In genomic region chr8:70687576-70687975, GRCm38 (mm10) we compare ENCODE assay signal across 11 mouse cellular contexts. TPM values are rescaled to one million over a fixed set of nuclear protein-coding genes. Genes with fewer than 3 reads are reported as not detected.
DNase-seq lines count a peak whose midpoint lies in the region; ATAC-seq and TF ChIP-seq lines count a peak whose summit lies in the region.
"Had no signal": no experiment of that assay in that cellular context is flagged by ENCODE, and none has a peak within 500 bp of the region (broad histone marks: within the 10 kb centered on the region; RNA-seq: fewer than 3 reads in every experiment).

No protein-coding gene starts in this region.

- H3K27ac ChIP-seq in cerebellum, adult 2 months (ENCODE audit: insufficient read depth, low read length), result no peak overlapping the region
- H3K27ac ChIP-seq in liver, embryonic 11.5 days (ENCODE audit: low read depth, low read length), result no peak overlapping the region
- no peak overlapping the region for H3K27ac ChIP-seq in liver, embryonic 12.5 days

- TF ChIP-seq CTCF in cerebellum, adult 2 months (IDR thresholded peaks at IDR 0.05; ENCODE audit: borderline replicate concordance, insufficient read depth, low read depth, low read length), result no peak

- WGBS in cerebellum, adult 2 months, result 21% methylated on average over 8 of the region's 8 CpGs
- 80% methylated on average over 8 of the region's 8 CpGs for WGBS in liver, embryonic 11.5 days
- WGBS in liver, embryonic 12.5 days (ENCODE audit: insufficient replicate concordance), result 78% methylated on average over 8 of the region's 8 CpGs

- no peaks in the 10 kb centered on the region for H3K9me3 ChIP-seq in liver, embryonic 11.5 days (ENCODE audit: control insufficient read depth, low read length)
- H3K9me3 ChIP-seq in liver, embryonic 12.5 days (replicated peaks), result no peaks in the 10 kb centered on the region
- H3K9me3 ChIP-seq: megakaryocyte, embryonic 14.5 days had no signal

- DNase-seq in cerebellum, postnatal 14 days, result peak; percentile 68 to 78
- DNase-seq in cerebellum, adult 2 months, result no peak
- DNase-seq in 3T3-L1 (ENCODE audit: low read depth, low spot score), result peak; percentile 76
- peak; percentile 75 for DNase-seq in heart, adult 8-10 months (ENCODE audit: low spot score)
- DNase-seq in kidney, postnatal 4 days, result peak; percentile 66 to 72
- no peak for DNase-seq in thymus, postnatal 25 days
- DNase-seq in liver, embryonic 11.5 days (ENCODE audit: low spot score), result no peak

- no peak for TF ChIP-seq POLR2A in cerebellum, adult 2 months (IDR thresholded peaks at IDR 0.05; ENCODE audit: borderline replicate concordance, insufficient read depth, low read length)

- no peak for ATAC-seq in liver, embryonic 11.5 days (replicated peaks; ENCODE audit: low FRiP score)
- no peak for ATAC-seq in liver, embryonic 12.5 days

- no peaks in the 10 kb centered on the region for H3K27me3 ChIP-seq in cerebellum, adult 2 months (ENCODE audit: control insufficient read depth, insufficient read depth, low read length)
- no peaks in the 10 kb centered on the region for H3K27me3 ChIP-seq in liver, embryonic 11.5 days (replicated peaks; ENCODE audit: control insufficient read depth, insufficient read depth, low read length)
- peaks cover 47% of the 10 kb centered on the region for H3K27me3 ChIP-seq in liver, embryonic 12.5 days (replicated peaks)

- no peak overlapping the region for H3K9ac ChIP-seq in liver, embryonic 11.5 days (ENCODE audit: low read depth, low read length)
- no peak overlapping the region for H3K9ac ChIP-seq in liver, embryonic 12.5 days

- H3K4me1 ChIP-seq in cerebellum, adult 2 months (ENCODE audit: control insufficient read depth, insufficient read depth, low read length), result peaks cover 15% of the 10 kb centered on the region
- peaks cover 13% of the 10 kb centered on the region for H3K4me1 ChIP-seq in liver, embryonic 11.5 days (replicated peaks; ENCODE audit: control insufficient read depth, insufficient read depth, low read length)
- peaks cover 15% of the 10 kb centered on the region for H3K4me1 ChIP-seq in liver, embryonic 12.5 days

- H3K4me2 ChIP-seq in liver, embryonic 11.5 days, result no peak overlapping the region
- no peak overlapping the region for H3K4me2 ChIP-seq in liver, embryonic 12.5 days

- no peak overlapping the region for H3K4me3 ChIP-seq in cerebellum, adult 2 months (replicated peaks; ENCODE audit: insufficient read depth, low read depth, low read length)
- H3K4me3 ChIP-seq in liver, embryonic 11.5 days (ENCODE audit: low read depth, low read length), result no peak overlapping the region
- no peak overlapping the region for H3K4me3 ChIP-seq in liver, embryonic 12.5 days
- H3K4me3 ChIP-seq: megakaryocyte, embryonic 14.5 days had no signal

- no peaks in the 10 kb centered on the region for H3K36me3 ChIP-seq in liver, embryonic 11.5 days (ENCODE audit: control insufficient read depth, insufficient read depth, low read length)
- H3K36me3 ChIP-seq in liver, embryonic 12.5 days, result no peaks in the 10 kb centered on the region

RNA-seq across cellular contexts. Expression of gene Jund, which starts 11.2 kb away (rescaled TPM):
- 252 and 274 TPM in 2 replicates for polyA plus RNA-seq in cerebellum, adult 2 months (2012; rRNA removed)
- 100 to 1,000 TPM in 3 of 4 experiments, 10 to 100 TPM in 1; 84.2 to 134 (median 114) TPM for total RNA-seq in heart, adult 8-10 months (2022)
- 43.0 and 47.2 TPM in 2 replicates for polyA plus RNA-seq in liver, embryonic 11.5 days (2014; fragmentation: Nextera tagmentation; extraction: Ambion mirVana)
- 59.5 and 66.8 TPM in 2 replicates for polyA plus RNA-seq in liver, embryonic 12.5 days (2016; fragmentation: Nextera tagmentation; extraction: Ambion mirVana)

RNA-seq across cellular contexts. Expression of gene Lsm4, which starts 14.5 kb away (rescaled TPM):
- polyA plus RNA-seq in cerebellum, adult 2 months (2012; rRNA removed), result 113 and 117 TPM in 2 replicates
- 10 to 100 TPM; 57.9 to 67.1 (median 63.4) TPM for total RNA-seq in heart, adult 8-10 months (2022)
- 342 and 357 TPM in 2 replicates for polyA plus RNA-seq in liver, embryonic 11.5 days (2014; fragmentation: Nextera tagmentation; extraction: Ambion mirVana)
- 266 and 269 TPM in 2 replicates for polyA plus RNA-seq in liver, embryonic 12.5 days (2016; fragmentation: Nextera tagmentation; extraction: Ambion mirVana)

RNA-seq across cellular contexts. Expression of gene Iqcn, which starts 15.7 kb away (rescaled TPM):
- 0.08 and 0.11 TPM in 2 replicates for polyA plus RNA-seq in cerebellum, adult 2 months (2012; rRNA removed)
- under 1 TPM in 1 of 4 experiments, not detected in 3; 0.06 TPM for total RNA-seq in heart, adult 8-10 months (2022)
- not detected in 2 replicates for polyA plus RNA-seq in liver, embryonic 11.5 days (2014; fragmentation: Nextera tagmentation; extraction: Ambion mirVana)
- not detected in 2 replicates for polyA plus RNA-seq in liver, embryonic 12.5 days (2016; fragmentation: Nextera tagmentation; extraction: Ambion mirVana)
- polyA plus RNA-seq: embryonic facial prominence, embryonic 14.5 days had no signal

RNA-seq across cellular contexts. Expression of gene Pgpep1, which starts 27.4 kb away (rescaled TPM):
- 28.3 and 32.5 TPM in 2 replicates for polyA plus RNA-seq in cerebellum, adult 2 months (2012; rRNA removed)
- 10 to 100 TPM; 40.0 to 57.7 (median 44.4) TPM for total RNA-seq in heart, adult 8-10 months (2022)
- polyA plus RNA-seq in liver, embryonic 11.5 days (2014; fragmentation: Nextera tagmentation; extraction: Ambion mirVana), result 33.7 and 34.6 TPM in 2 replicates
- polyA plus RNA-seq in liver, embryonic 12.5 days (2016; fragmentation: Nextera tagmentation; extraction: Ambion mirVana), result 19.6 and 24.2 TPM in 2 replicates

RNA-seq across cellular contexts. Expression of gene Gm3336, which starts 30.8 kb away (rescaled TPM):
- polyA plus RNA-seq in cerebellum, adult 2 months (2012; rRNA removed), result 0.13 TPM in 1 of 2 replicates, not detected in the other
- not detected for total RNA-seq in heart, adult 8-10 months (2022)
- 0.15 TPM in 1 of 2 replicates, not detected in the other for polyA plus RNA-seq in liver, embryonic 11.5 days (2014; fragmentation: Nextera tagmentation; extraction: Ambion mirVana)
- not detected in 2 replicates for polyA plus RNA-seq in liver, embryonic 12.5 days (2016; fragmentation: Nextera tagmentation; extraction: Ambion mirVana)
- polyA plus RNA-seq: C2C12; embryonic facial prominence, embryonic 14.5 days had no signal

Comparison
In these comparisons a context has a peak if more than half of its experiments do, and no peak if none do; other contexts are left out.
1. DNase-seq: peak in cerebellum, postnatal 14 days (2 of 2), 3T3-L1 (single experiment), heart, adult 8-10 months (single experiment) and kidney, postnatal 4 days (2 of 2); none in cerebellum, adult 2 months (0 of 2), thymus, postnatal 25 days (single experiment) and liver, embryonic 11.5 days (single experiment).